Mouse (Mus musculus): ENCODE measurements around the gene Hfm1. TPM values are rescaled to one million over a fixed set of nuclear protein-coding genes. Genes with fewer than 3 reads are reported as not detected.

The Hfm1 gene
- total RNA-seq, 2 experiments from 2014 or later: not detected

Other genes with a start within 250 kb of the Hfm1 start
- gene Zfp644, start 229.0 kb downstream of the Hfm1 start, total RNA-seq (2015): 57.0 and 66.0 TPM in 2 replicates
- 59.2 and 68.4 TPM in 2 replicates for gene Zfp644, start 229.0 kb downstream of the Hfm1 start, total RNA-seq (2017)
- gene Cdc7, start 38.0 kb upstream of the Hfm1 start, total RNA-seq (2015): 19.6 and 21.5 TPM in 2 replicates
- 20.5 and 22.7 TPM in 2 replicates for gene Cdc7, start 38.0 kb upstream of the Hfm1 start, total RNA-seq (2017)

Data from megakaryocyte, adult 5-6 weeks (primary cell).